Mouse (Mus musculus): ENCODE measurements around the gene Hmgcr.
"Not testable (repeated sequence)": the region's sequence is repeated elsewhere in the genome, so short reads cannot be mapped to it uniquely, and the experiment has no call there.

Hmgcr gene

DNA sequence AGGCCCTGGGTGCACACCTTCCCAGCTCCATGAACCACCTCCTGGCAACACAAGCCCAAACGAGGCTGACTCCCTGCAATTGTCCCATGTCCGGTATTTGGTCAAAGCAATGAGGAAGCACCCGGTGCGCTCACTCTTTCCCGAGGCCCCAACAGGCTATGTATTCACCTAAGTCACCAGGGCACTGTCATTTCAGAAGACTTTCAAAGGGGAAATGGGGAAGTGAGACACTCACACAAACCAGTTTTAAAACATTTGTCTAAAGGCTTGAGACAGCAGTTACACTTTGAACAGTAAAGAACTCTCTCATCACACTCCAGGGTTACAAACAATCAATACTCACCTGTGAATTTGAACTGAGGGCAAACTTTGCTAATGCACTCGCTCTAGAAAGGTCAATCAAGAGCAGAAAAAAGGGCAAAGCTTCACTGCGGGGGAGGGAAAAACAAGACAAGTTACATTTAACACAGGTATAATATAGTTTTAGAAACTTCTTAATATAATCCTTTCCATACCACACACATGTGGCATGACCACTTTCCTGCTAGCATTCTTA, 6.2 kb downstream of the Hmgcr start:
- no peak for DNase-seq

GRCm38 (mm10) chr13:96663120-96663519, 7.6 kb downstream of the Hmgcr start:
- not testable (repeated sequence) for DNase-seq

- no peak for DNase-seq
Observed at GRCm38 (mm10) chr13:96660095-96660860, 10.5 kb downstream of the Hmgcr start.

DNA sequence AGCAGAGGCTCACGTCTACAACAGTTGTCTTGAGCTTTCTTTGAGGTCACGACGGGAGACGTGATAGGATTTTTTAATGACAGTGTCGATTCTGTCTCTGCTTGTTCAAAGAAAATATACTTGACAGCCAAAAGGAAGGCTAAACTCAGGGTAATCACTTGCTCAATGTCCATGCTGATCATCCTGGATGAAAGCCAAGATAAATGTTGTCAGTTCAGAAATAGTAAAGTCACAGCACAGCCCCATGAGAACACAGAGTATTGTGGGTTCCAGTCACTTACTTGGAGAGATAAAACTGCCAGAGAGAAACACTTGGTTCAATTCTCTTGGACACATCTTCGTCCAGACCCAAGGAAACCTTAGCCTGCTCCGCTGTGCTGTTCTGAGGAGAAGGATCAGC, 11.8 kb downstream of the Hmgcr start:
- DNase-seq = no peak

DNA sequence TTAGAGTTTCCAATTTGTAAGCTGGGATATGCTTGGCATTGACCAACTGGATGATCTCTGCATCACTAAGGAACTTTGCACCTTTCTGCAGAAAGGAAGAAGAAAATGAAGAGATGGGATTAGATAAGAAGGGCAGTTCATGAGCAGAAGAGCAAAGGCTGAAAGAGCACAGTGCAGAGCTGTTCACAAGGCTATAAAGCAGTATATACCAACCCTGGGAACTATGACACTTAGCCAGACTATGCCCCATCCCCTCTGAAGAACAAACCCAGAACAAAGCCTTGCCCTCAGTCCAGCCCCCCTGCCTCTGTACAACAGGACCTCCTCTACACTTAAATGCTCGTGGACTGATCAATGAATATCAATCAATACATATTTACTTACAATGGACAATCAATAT, 14.1 kb downstream of the Hmgcr start:
- DNase-seq = no peak

DNA sequence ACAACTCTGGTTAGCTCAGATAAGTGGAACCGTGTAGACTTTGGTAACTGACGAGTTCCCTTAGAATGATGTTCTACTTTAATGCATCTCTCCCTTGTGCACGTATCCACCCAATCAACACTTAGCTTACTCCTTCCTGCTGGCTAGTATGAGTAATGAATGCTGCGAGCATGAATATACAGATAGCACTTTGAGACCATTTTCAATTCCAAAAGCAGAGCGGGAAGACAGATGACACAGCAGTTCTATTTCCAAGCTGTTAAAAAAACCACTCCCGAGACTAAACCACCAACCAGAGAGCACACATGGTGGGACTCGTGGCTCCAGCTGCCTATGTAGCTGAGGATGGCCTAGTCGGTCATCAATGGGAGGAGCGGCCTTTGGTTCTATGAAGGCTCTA, 17.7 kb downstream of the Hmgcr start:
- no peak for DNase-seq

- no peak for DNase-seq
Observed at GRCm38 (mm10) chr13:96645822-96646221, 24.9 kb downstream of the Hmgcr start.

DNA sequence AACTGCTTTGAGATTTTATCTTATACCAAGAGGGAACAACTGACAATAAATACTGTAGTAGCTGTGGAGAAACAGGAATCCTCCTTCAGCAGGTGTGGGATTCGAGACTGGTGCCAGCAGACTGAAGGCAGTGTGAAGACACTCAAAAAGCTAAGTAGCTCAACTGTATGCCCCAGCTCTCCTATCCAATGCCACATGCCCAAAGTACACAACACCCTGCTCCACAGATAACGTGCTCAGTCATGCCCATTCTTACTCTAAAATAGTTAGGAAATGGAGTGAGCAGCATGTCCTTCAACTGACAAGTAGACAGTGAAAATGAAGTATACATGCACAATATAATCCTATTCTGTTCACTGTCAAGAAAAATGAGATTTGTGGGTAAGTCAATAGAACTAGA, 26.6 kb downstream of the Hmgcr start:
- DNase-seq = no peak

DNA sequence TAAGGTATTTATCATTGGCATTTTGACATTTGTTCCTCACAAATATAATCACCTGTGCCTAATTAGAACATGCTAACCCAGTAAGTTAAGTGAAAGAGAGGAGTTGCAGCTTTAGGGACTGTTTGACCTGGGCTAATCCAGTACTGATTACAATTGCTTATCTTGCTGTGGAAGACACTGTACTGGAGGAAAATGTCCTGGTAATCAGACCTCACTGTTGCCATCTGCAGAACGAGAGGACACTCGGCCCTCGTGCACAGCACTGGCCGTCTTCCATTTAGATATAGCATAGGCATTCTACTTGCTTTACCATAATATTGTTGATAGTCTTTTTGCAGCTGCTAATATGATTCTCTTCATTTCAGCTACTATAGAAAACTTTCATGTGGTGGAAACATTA, 40.3 kb downstream of the Hmgcr start:
- no peak for DNase-seq

DNA sequence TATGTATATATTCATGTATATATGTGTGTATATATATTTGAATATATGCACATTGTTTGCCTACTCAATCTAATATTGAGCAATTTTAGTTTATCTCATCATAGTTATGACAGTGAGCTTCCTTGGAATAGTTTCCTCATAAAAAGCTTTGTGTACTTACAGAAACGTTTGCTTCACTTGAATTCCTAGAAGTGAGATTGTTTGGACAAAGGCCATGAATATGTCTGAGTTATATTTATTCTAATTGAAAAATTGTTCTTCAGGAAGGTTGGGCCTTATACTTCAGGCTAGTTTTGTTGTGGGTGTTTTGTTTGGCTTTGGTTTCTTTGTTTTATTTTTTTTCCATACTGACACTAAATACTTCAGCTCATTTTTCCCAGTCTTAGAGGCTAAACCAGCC, 49.8 kb downstream of the Hmgcr start:
- DNase-seq = no peak

DNA sequence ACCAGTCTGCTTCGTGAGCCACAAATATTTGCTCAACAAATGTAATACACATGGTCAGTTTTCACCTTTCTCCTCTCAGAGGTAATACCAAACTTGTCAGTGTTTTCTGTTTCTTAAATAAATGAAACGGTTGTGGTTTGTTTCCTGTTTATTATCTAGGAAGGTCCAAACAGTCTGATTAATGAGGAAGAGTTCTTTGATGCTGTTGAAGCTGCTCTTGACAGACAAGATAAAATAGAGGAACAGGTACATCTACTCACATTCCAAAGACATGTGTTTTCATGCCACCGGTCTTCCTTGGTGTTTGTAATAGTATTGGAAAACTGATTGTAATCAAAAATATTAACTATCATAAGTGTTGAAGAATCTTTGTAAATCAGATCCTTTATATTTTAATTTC, 56.1 kb downstream of the Hmgcr start:
- DNase-seq = no peak

DNA sequence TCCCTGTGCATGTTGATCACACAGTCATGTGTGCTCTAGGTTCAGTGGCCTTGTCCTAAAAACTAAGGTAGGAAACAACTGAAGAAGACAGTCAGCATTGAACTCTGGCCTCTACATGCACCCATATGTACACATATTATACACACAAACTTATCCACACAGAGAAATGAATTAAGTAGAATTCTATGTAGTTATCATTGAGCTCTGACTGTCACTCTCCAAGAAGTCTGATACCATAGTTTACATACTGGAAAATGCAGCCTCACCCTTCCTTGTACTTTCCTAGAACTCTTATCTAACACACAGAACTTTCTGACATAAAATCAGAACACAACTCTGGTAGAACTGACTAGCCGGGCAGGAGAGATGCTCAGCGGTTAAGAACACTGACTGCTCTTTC, 66.5 kb downstream of the Hmgcr start:
- no peak for DNase-seq

GRCm38 (mm10) chr13:96599182-96599581, 71.6 kb downstream of the Hmgcr start:
- DNase-seq = no peak
